Mouse (Mus musculus): Measurements from ENCODE around the gene Gclm. TPM values are rescaled to one million over a fixed set of nuclear protein-coding genes. Genes with fewer than 3 reads are reported as not detected.
A peak's percentile ranks its signal among the peaks of the same experiment; 100 is the strongest.
"Not testable (repeated sequence)": the region's sequence is repeated elsewhere in the genome, so short reads cannot be mapped to it uniquely, and the experiment has no call there.

Gclm gene
- 100 to 1,000 TPM in 2 of 4 experiments, 10 to 100 TPM in 2; 85.9 to 118 (median 100) TPM for total RNA-seq (2022)

- DNase-seq = peak; percentile 89
Measured at GRCm38 (mm10) chr3:122245215-122245877, at the start of gene Gclm. Gene Gclm, plus strand, starts transcription at chr3:122245557.

- no peak for DNase-seq
Measured at GRCm38 (mm10) chr3:122196621-122197298, 48.6 kb upstream of the Gclm start.

- no peak for DNase-seq
Measured at GRCm38 (mm10) chr3:122198532-122198931, 46.8 kb upstream of the Gclm start.

- no peak for DNase-seq
Measured at GRCm38 (mm10) chr3:122198966-122199381, 46.4 kb upstream of the Gclm start.

- DNase-seq = no peak
Measured at GRCm38 (mm10) chr3:122199600-122199999, 45.8 kb upstream of the Gclm start.

GRCm38 (mm10) chr3:122200017-122200416, 45.3 kb upstream of the Gclm start:
- no peak for DNase-seq

GRCm38 (mm10) chr3:122200447-122200846, 44.9 kb upstream of the Gclm start:
- no peak for DNase-seq

GRCm38 (mm10) chr3:122202307-122202732, 43.0 kb upstream of the Gclm start:
- DNase-seq = no peak

GRCm38 (mm10) chr3:122203675-122204329, 41.6 kb upstream of the Gclm start:
- DNase-seq = no peak

GRCm38 (mm10) chr3:122205753-122206152, 39.6 kb upstream of the Gclm start:
- DNase-seq = no peak

GRCm38 (mm10) chr3:122206279-122207070, 38.9 kb upstream of the Gclm start:
- DNase-seq = no peak

GRCm38 (mm10) chr3:122207766-122208165, 37.6 kb upstream of the Gclm start:
- no peak for DNase-seq

GRCm38 (mm10) chr3:122208296-122209225, 36.8 kb upstream of the Gclm start:
- DNase-seq = no peak

- DNase-seq = no peak
Measured at GRCm38 (mm10) chr3:122209511-122209910, 35.8 kb upstream of the Gclm start.

GRCm38 (mm10) chr3:122210434-122210833, 34.9 kb upstream of the Gclm start:
- DNase-seq = no peak

- DNase-seq = no peak
Measured at GRCm38 (mm10) chr3:122210846-122211245, 34.5 kb upstream of the Gclm start.

- DNase-seq = no peak
Measured at GRCm38 (mm10) chr3:122211446-122212125, 33.8 kb upstream of the Gclm start.

GRCm38 (mm10) chr3:122221240-122222036, 23.9 kb upstream of the Gclm start:
- DNase-seq = no peak

GRCm38 (mm10) chr3:122226972-122227371, 18.4 kb upstream of the Gclm start:
- DNase-seq = not testable (repeated sequence)

GRCm38 (mm10) chr3:122235772-122236171, 9.6 kb upstream of the Gclm start:
- no peak for DNase-seq

Measured in adrenal gland, adult 8-10 months (tissue).